Comparison of ENCODE assay signal across 8 mouse cellular contexts in genomic region chr8:46941295-46941694, GRCm38 (mm10). TPM values are rescaled to one million over a fixed set of nuclear protein-coding genes. Genes with fewer than 3 reads are reported as not detected.
DNase-seq lines count a peak whose midpoint lies in the region; ATAC-seq lines count a peak whose summit lies in the region.

No protein-coding gene starts in this region.

- no peaks in the 10 kb centered on the region for H3K27me3 ChIP-seq in neural tube, embryonic 12.5 days (replicated peaks)
- H3K27me3 ChIP-seq in neural tube, embryonic 15.5 days (replicated peaks): no peaks in the 10 kb centered on the region
- no peaks in the 10 kb centered on the region for H3K27me3 ChIP-seq in heart, embryonic 15.5 days

- no peaks in the 10 kb centered on the region for H3K4me1 ChIP-seq in neural tube, embryonic 12.5 days
- H3K4me1 ChIP-seq in neural tube, embryonic 15.5 days: 0 out of 2 replicates have a peak, but pooled peaks cover 3% of the 10 kb centered on the region
- H3K4me1 ChIP-seq in heart, embryonic 15.5 days (replicated peaks): no peaks in the 10 kb centered on the region; the same call in 1 of the 2 replicates

- no peak overlapping the region for H3K27ac ChIP-seq in neural tube, embryonic 12.5 days
- H3K27ac ChIP-seq in neural tube, embryonic 15.5 days (replicated peaks): no peak overlapping the region
- H3K27ac ChIP-seq in heart, embryonic 15.5 days: peak overlapping the region; percentile 56

- ATAC-seq in neural tube, embryonic 12.5 days (ENCODE audit: low FRiP score, low read depth): 0 out of 2 replicates have a peak, but pooled peaks have one; percentile 25
- no peak for ATAC-seq in neural tube, embryonic 15.5 days (ENCODE audit: low FRiP score)
- ATAC-seq in heart, embryonic 15.5 days (replicated peaks; ENCODE audit: insufficient number of reproducible peaks, insufficient read depth, low FRiP score, low read depth): peak; percentile 78

- no peak overlapping the region for H3K4me3 ChIP-seq in neural tube, embryonic 12.5 days
- no peak overlapping the region for H3K4me3 ChIP-seq in neural tube, embryonic 15.5 days (replicated peaks)
- H3K4me3 ChIP-seq in heart, embryonic 15.5 days: peak overlapping the region; percentile 7; the same call in 1 of the 2 replicates

- H3K36me3 ChIP-seq in neural tube, embryonic 12.5 days: no peaks in the 10 kb centered on the region
- no peaks in the 10 kb centered on the region for H3K36me3 ChIP-seq in neural tube, embryonic 15.5 days
- no peaks in the 10 kb centered on the region for H3K36me3 ChIP-seq in heart, embryonic 15.5 days

- H3K9me3 ChIP-seq in neural tube, embryonic 12.5 days: no peaks in the 10 kb centered on the region
- H3K9me3 ChIP-seq in neural tube, embryonic 15.5 days (replicated peaks): no peaks in the 10 kb centered on the region
- H3K9me3 ChIP-seq in heart, embryonic 15.5 days (replicated peaks): no peaks in the 10 kb centered on the region

- H3K9ac ChIP-seq in neural tube, embryonic 12.5 days: no peak overlapping the region
- H3K9ac ChIP-seq in neural tube, embryonic 15.5 days (replicated peaks): no peak overlapping the region
- no peak overlapping the region for H3K9ac ChIP-seq in heart, embryonic 15.5 days

- peak; percentile 19 for DNase-seq in adrenal gland, postnatal 25 days
- DNase-seq in large intestine, adult 2 months (ENCODE audit: low read depth, low spot score): peak; percentile 63
- peak; percentile 85 to 87 for DNase-seq in spleen, postnatal 36 days (ENCODE audit: low spot score in 2 of 2)
- no peak for DNase-seq in cerebellum, adult 8-10 months
- DNase-seq in layer of hippocampus, postnatal 25 days (ENCODE audit: extremely low spot score in 1 of 2, low spot score in 1 of 2): no peak

- WGBS in neural tube, embryonic 12.5 days: 61% methylated on average over 11 of the region's 11 CpGs
- 60% methylated on average over 11 of the region's 11 CpGs for WGBS in neural tube, embryonic 15.5 days
- WGBS in heart, embryonic 15.5 days: 40% methylated on average over 11 of the region's 11 CpGs
- WGBS in large intestine, adult 2 months: 45% methylated on average over 11 of the region's 11 CpGs

- no peak overlapping the region for H3K4me2 ChIP-seq in neural tube, embryonic 12.5 days (replicated peaks)
- H3K4me2 ChIP-seq in neural tube, embryonic 15.5 days: no peak overlapping the region; the same call in 1 of the 2 replicates
- peak overlapping the region; percentile 30 for H3K4me2 ChIP-seq in heart, embryonic 15.5 days

RNA-seq across cellular contexts. Expression of gene Enpp6, which starts 45.4 kb away (rescaled TPM):
- polyA plus RNA-seq in neural tube, embryonic 12.5 days (2016; fragmentation: Nextera tagmentation; extraction: Ambion mirVana): 0.22 and 0.23 TPM in 2 replicates
- polyA plus RNA-seq in neural tube, embryonic 15.5 days (2015; fragmentation: Nextera tagmentation; extraction: Ambion mirVana): 1.3 and 1.5 TPM in 2 replicates
- total RNA-seq in adrenal gland, postnatal 25 days (2021): 2.6 and 5.8 TPM in 2 replicates
- 2.7 and 4.3 TPM in 2 replicates for polyA plus RNA-seq in heart, embryonic 15.5 days (2015; fragmentation: Nextera tagmentation; extraction: Ambion mirVana)
- polyA plus RNA-seq in large intestine, adult 2 months (2012; rRNA removed): 0.64 and 3.1 TPM in 2 replicates
- 10 to 100 TPM; 17.7 to 22.8 TPM for total RNA-seq in layer of hippocampus, postnatal 25 days (2021)

Comparison
In these comparisons a context has a peak if more than half of its experiments do, and no peak if none do; other contexts are left out.
1. DNase-seq: peak in adrenal gland, postnatal 25 days (single experiment), large intestine, adult 2 months (single experiment) and spleen, postnatal 36 days (2 of 2); none in cerebellum, adult 8-10 months (single experiment) and layer of hippocampus, postnatal 25 days (0 of 2).